Mouse (Mus musculus): ENCODE measurements around the gene Rab34.
"Not testable (repeated sequence)": the region's sequence is repeated elsewhere in the genome, so short reads cannot be mapped to it uniquely, and the experiment has no call there.

The Rab34 gene

DNA sequence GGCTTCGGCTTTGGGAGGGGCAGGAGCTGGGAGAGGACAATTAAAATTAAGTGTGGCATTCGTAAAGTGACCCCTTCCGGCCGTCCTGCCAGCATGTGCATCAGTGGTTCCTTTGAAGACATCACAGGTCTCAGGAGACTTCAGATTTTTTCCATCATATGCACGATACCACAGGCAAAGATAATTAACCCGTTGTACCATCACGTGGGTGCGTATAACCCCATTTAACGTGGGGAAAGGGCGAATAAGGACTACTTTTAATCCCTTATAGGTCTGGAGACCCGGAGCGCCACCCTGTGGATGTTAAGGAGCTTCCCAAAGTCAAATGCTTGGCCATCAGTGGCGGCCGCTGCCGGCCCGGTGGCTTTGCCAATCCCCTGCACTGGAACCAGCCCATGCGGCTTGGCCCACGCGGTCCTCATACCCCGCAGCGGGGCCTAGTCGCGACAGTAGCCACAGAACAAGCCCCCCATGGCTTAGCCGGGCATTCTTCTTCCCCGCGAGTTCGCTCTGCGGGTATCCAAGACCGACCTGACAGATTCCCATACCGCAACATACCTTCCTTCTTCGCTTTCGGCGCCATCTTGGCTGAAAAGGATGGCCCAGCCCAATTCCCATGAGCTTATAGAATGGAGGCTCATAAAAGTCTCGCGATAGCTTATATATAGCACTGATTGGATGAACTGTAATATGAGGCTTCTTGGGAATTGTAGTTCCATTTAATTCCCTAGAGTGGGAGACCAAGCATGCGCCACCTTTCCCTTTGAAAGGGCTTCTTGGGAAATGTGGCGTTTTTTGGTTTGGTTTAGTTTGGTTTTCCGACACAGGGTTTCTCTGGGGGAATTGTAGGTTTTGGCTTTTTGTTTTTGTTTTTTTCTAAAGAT lies 5.0 kb upstream of the Rab34 start, which contains the start of gene Rpl23a:
Gene Rpl23a (minus strand): TSS at position 624 of the 884 bp plus-strand sequence.
- DNase-seq, result peak; percentile 77 to 88

DNA sequence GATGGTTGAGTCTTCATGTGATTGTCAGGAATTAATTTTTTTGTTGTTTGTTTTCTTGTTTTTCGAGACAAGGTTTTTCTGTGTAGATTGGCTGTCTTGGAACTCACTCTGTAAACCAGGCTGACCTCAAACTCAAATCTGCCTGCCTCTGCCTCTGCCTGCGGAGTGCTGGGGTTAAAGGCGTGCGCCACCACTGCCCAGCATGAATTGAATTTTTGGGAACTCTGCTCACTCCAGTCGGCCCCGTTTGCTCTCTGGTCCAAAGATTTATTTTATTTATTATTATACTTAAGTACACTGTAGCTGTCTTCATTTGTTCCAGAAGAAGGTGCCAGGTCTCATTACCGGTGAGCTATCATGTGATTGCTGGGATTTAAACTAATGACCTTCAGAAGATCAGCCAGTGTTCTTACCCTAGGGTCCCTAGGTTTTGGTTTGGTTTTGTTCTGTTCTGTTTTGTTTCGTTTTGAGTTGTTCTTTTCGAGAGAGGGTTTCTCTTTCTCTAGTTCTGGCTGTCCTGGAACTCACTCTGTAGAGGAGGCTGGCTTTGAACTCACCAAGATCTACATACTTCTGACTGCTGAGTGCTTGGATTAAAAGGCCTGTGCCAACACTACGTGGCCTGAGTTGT lies 4.2 kb upstream of the Rab34 start:
- no peak for DNase-seq

DNA sequence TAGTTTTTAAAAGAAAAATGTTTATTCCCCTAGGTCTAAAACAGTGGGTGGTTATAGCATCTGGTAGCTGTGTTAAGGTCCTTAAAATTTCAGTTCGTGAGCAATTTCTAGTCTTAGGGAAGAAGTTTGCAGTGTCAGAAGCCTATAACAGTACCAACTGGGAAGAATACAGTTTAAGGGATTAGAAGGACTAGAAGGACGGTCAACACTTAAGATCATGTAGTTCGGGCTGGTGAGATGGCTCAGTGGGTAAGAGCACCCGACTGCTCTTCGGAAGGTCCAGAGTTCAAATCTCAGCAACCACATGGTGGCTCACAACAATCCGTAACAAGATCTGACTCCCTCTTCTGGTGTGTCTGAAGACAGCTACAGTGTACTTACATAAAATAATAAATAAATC lies 3.5 kb upstream of the Rab34 start:
- not testable (repeated sequence) for DNase-seq

DNA sequence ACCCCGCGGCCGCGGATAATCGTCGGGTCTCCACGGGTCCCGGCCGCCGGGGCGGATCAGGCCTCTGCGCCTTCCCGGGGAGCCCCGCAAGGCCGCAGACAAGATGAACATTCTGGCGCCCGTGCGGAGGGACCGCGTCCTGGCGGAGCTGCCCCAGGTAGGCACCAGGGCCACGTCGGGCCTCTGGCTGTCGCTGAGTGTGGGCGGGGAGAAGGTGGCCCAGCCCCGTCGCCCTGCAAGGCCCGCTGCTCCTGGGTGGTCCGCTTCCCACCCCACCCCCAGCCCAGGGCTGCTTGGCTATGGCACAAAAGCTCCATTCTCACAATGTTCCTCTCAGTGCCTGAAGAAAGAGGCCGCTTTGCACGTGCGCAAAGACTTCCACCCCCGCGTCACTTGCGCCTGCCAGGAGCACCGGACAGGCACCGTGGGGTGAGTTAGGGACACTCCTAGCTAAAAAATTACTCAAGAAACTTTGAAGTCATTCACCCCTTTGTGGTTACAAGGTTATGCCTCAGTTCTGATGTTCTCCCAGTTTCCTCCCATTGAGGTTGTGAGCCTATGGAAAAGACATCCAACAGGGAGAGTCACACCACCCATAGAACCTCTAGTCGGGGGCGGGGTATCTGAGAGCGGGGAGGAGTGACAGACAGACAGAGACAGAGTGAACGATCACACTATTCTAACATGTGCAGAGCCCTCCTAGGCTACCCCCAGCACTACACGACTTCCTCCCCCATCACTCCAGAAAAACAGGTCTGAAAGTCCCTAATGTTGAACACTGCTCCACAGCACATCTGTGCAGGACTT lies 1.2 kb downstream of the Rab34 start:
- DNase-seq, result peak in 1 of 2 experiments; percentile 24

DNA sequence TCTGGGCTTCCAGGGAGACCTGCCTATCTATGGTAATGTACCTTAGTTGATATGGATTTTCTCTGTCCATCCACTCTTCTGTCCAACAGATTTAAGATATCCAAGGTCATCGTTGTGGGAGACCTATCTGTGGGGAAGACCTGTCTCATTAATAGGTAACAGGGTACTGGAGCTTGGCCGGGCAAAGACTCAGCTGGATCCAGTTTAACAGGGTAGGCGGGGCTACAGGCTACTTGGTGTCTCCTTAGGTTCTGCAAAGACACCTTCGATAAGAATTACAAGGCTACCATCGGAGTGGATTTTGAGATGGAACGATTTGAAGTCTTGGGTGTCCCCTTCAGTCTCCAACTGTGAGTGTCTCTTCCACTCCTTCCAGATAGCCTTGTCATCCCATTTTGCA lies 1.8 kb downstream of the Rab34 start:
- DNase-seq, result no peak

DNA sequence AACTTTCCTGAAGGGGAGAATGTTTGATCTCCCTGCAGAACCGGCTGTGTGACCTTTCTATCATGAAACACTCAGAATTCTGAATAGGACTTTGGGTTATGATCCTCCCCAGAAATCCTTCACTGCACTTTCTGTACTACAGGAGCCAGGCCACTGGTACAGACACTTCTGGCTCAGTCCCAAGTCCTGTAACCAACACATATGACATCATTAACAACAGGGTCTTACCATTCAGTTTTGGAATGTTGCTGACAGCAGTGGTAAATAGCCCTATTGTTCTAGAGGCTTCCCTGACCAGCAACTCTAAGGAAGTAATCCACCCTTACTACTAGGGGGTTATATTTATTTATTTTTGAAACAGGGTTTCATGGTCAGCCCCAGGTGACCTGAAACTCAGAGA lies 4.9 kb downstream of the Rab34 start, which contains the start of gene Proca1:
Gene Proca1 (plus strand): TSS at position 280 of the 400 bp plus-strand sequence.
- no peak for DNase-seq

DNA sequence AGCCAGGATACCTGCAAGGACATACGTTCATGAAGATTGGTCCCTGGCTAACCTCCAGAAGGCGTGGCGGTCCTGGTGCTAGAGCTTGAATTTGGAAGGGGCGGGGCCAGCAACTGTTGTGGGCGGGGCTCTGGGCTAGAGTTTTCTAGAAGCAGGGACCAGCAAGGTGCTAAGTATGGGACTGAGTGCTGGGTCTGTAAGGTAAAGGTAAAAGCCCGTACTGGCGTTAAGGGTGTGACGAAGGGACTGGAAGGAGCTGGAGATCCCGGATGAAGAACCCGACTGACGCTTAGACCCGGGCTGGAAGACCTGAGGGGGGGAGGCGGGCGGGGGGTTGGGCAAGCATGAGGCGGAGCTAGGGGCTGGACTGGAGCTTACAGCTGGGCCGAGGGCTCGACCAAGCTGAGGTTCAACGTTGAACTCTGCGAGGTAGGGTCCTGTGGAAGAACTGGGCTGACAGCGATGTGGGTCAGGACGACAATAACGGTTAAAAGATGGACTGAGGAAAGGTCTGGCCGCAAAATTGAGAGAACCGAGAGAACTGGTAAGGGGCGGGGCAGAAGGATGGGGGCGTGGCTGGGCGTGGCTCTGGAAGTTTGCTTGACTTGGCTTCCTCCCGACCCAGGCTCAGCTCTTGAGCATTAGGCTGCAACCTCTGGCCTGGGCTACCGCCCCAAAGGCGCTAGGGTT lies 6.3 kb downstream of the Rab34 start:
- DNase-seq, result peak in 1 of 2 experiments; percentile 32

DNA sequence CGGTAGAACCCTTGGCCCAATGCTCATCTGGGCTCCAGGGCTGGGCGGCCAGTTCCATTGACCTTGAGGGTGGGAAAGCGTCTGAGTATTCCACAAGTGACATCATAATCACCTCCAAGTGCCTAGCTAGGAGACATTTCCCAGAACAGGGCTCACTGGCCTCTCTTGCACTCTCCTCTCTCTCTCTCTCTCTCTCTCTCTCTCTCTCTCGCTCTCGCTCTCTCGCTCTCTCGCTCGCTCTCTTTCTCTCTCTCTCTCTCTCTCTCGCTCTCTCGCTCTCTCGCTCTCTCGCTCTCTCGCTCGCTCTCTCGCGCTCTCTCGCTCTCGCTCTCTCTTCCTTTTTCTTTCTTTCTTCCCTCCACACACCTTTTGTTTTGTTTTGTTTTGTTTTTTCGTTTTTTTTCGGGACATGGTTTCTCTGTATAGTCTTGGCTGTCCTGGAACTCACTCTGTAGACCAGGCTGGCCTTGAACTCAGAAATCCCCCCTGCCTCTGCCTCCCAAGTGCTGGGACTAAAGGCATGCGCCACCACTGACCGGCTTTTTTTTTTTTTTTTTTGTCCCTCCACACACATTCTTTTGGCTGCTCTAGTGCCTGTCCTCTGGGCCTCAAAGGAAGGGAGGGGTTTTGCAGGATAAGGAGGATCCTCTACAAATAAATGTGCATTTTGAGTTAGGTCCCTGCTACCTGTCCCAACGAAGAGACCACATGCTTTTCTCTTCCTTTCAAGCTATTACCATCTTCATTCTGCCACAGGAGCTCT lies 7.1 kb downstream of the Rab34 start:
- DNase-seq, result no peak

DNA sequence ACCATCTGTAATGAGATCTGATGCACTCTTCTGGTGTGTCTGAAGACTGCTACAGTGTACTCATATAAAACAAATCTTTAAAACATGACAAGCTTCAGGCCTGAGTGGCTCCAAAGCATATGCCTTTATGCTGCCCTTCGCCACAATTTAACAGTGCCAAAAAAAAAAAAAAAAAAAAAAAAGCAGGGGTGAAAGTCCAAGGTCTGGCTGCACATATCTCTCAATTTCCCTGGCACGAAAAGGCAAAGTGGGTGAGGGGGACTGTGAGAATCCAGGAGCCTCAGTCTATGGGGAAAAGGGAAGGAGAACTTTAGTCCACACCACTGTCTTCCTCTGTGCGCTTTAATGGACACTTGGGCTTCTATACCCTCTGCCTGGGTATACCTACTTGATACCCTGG lies 14.1 kb downstream of the Rab34 start:
- DNase-seq, result no peak

DNA sequence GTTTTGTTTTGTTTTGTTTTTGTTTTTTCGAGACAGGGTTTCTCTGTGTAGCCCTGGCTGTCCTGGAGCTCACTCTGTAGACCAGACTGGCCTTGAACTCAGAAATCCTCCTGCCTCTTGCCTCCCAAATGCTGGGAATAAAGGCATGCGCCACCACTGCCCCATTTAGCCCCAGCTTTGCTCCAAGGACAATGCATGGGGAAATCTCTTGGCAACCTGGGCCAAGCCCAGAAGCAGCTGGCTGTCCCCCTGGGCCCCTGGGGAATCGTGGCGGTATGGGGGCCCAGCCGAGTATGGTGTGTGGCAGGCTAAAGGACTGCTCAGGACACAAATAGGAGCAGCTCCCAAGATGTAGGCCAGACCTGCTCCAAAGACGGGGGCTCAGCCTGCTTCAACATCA lies 16.1 kb downstream of the Rab34 start:
- no peak for DNase-seq

DNA sequence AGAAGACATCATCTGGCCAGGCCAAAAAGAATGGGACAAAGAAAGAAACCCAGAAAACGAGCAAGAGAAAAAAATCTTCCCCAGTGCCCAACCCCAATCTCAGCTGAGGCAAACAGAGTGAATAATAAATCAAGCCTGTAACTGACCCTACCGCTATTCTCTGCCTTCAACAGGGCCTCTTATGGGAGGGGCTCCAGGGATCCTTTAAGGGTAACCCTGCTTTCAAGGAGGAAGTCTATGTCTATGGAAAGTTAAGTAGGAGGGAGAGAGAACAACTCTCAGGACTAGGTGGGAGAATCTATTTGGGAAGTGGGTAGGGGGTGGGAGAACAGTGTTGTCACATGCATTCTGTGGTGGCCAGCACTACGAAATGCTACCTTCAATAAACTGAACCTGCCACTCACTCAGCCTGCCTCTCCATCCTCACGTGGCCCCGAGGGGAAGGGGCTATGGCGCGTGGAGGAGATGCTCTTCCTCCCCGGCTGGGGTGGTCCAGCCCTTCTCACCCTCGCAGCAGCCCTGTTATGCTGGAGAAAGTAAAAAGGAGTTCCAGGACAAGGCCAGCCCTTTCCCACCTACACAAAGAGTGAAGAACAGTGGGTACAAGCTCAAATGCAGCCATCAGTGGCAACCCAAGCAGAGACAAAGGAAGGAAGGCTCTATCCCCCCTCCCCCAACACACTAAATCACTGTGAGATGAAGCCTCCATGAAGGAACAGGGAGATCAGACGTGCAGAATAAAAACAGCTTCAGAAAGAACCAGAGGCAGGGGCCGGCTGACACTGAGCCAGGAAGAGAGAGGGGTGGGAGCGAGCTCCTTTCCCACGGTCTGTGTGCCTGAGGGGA lies 17.4 kb downstream of the Rab34 start:
- DNase-seq, result no peak

DNA sequence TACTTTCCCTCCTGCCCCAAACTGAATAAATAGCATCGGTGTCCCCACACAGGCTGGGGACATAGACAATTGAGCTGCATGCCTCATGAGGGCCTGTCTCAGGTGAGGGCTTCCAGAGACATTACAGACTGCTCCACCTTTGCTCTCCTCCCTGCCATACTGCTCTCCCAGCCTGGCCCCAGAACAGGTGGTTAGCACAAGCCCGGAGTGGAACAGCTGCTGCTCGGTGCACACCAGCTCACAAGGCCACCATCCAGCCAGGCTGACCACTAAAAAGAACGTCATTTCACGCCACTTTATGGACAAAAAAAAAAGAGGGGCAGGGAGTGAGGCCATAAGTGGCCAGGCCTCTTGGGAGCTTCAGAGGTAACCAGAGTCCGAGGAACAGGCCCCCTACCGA lies 19.0 kb downstream of the Rab34 start:
- DNase-seq, result no peak

DNA sequence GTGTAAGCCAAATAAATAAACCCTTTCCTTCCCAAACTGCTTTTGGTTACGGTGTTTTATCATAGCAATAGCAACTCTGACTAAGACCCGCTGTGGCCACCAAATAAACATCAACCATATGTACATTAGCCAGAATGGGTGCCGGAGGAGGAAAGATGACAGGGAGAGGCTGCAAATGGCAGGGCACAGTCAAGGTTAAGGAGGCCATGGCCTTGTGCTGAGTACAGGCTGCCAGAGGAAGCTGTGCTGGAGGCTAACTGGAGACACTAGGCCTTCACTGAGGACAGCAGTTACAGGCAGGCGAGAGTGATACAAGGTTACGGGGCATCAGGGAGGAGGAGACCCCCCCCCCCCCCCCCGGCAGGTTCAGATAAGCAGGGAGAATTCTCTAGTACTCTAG lies 21.7 kb downstream of the Rab34 start:
- no peak for DNase-seq

DNA sequence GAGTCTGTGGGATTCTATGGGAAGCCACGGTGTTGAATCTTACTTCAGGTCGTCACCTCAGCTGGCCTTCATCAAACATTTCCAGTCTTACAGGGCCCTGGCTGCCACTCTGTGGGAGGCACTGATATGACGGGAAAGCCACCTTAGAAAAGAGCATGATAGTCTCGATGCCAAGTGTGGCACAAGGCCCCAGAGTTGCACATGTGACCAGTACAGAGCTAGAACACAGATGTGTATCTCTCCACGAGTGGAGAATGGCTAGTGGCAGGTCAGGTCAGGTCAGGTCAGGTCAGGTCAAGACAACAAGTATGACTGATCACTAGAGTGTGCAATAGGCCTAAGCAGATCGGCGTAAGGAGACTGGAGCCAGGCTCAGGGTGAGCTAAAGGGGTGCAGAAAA lies 22.4 kb downstream of the Rab34 start:
- DNase-seq, result no peak

DNA sequence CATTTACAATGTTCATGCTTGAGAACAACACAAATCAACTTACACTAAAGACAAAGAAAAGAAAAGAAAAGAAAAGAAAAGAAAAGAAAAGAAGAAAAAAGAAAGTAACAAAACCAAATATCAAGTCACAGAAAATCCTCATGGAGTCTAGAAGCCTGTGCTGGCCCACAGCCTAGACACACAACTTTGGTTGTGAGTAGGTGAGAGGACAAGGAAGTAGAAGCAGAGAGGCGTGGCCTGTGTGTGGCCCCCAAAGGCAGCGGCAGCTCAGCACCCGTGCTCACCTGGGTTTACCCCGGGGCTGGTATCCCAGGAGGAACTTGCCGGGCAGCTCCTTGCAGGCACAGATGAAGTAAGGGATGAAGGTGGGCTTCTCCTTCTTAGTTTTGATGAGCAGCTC lies 23.3 kb downstream of the Rab34 start:
- DNase-seq, result no peak

DNA sequence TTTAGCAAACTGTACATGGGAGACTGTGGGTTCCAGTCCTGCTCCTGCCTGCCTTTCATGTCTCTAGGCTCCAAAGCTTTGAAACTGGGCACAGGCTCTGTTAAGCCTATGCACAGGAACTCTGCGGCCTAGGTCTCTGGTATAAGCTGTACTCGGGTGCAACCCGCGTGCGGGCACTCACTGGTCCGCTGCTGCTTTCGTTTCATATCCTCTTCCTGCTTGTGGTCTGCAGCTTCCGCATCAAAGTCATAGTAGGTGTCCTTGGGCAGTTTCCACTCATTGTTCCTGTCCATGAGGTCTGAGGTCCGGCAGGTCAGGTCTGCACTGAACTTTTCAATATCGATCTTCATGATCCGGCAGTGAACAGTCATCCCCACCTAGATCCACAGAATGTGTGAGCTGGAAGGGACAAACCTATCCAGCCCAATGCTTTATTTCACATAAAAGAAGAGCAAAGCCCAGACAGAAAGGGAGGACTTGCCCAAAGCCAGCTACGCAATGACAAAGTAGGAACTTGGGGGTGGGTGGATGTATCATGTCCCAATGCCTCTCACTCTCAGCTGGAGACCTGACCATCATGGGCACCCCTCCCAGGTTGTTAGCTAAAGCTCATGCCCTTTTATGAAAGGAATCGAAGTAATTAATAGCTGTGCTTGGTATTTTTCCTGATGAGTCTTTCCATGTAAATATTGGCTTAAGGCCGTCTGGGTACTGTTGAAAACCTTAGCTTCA lies 25.0 kb downstream of the Rab34 start:
- DNase-seq, result no peak

DNA sequence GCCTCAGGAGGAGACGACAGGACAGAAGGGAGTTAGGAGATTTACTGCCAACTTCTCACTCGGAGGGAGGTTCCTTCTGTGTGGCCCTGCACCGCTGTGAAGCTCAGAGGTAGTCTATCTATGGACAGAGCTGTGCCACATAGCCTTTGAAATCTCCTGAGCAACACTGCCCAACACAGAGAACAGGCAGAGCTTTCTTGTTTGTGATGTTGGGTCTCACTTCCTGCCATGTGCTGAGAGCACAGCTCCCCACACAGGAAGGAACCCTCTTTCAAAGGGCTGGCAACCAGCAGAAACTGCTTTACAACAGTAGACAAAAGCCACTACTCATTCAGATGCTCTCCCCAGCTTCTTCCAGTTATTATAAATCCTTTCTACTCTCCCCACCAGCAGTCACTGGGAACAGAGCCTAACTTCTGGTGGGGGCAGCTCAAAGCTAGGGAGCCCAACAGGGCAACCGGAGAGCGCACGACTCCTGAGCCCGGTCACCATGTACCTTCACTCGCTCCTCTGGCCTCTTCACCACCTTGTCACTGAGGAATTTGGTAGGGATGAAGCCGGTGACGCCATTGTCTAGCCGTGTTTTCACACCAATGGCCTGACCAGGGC lies 27.6 kb downstream of the Rab34 start:
- DNase-seq, result no peak

DNA sequence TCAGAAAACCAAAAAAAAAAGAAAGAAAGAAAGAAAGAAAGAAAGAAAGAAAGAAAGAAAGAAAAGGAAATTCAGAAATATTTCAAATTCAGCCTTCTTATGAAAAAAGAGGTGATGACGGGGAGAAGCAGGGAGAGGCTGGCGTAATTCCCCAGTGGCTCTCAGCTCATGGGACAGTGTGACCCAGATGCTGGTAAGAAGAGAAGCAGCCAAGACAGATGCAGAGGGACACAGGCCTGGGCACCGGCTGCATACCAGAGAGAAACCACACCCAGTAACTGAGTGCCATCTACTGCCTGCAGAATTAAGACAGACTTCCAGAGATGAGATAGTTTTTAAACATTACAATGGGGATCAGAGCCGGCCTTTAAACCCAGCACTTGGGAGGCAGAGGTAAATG lies 35.4 kb downstream of the Rab34 start:
- DNase-seq, result no peak

DNA sequence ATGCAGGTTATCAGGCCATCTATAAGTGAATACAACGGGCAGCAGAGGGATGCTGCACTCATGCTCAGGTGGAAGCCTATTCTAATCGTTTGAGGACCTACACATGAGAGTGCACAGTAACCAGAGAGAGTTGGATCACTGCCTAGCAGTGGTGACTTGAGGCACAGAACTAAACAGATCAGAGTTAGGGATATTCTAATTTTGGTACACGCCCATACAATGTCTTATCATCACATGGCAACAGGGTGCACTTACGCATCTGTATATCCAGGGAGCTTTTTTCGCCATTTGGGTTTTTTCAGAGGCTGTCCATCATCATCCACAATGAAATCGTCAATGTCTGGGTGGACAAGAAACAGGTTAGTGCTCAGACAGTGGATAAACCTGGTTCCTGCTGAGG lies 43.3 kb downstream of the Rab34 start:
- DNase-seq, result no peak
